ENCODE assay signal across 13 mouse cellular contexts in the genomic region with DNA sequence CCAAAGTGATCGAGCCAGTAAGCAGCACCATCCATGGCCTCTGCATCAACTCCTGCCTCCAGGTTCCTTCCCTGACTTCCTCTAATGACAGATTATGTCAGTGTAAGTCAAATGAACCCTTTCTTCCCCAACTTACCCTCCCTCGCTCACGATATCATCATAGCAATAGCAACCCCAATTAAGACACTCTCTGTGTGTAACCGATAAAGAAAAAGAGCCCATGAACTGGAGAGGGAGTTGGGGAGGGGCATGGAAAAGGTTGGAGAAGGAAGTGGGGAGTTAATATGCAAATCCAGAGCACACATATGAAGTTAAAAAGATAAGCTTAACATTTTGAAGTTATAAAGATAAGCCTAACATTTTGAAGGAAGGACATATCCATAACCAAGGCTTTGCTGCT.
"Had no signal": no experiment of that assay in that cellular context is flagged by ENCODE, and none has a peak within 500 bp of the region (broad histone marks: within the 10 kb centered on the region; RNA-seq: fewer than 3 reads in every experiment).

No protein-coding gene starts in this region.

- H3K9ac ChIP-seq: intestine, embryonic 15.5 days; limb, embryonic 13.5 days; neural tube, embryonic 15.5 days had no signal

- H3K27ac ChIP-seq: intestine, embryonic 15.5 days; limb, embryonic 13.5 days; midbrain, embryonic 10.5 days; neural tube, embryonic 15.5 days had no signal

- H3K4me2 ChIP-seq: intestine, embryonic 15.5 days; limb, embryonic 13.5 days; neural tube, embryonic 15.5 days had no signal

- H3K4me3 ChIP-seq: intestine, embryonic 15.5 days; limb, embryonic 13.5 days; midbrain, embryonic 10.5 days; myocyte; neural tube, embryonic 15.5 days had no signal

- H3K9me3 ChIP-seq: intestine, embryonic 15.5 days; limb, embryonic 13.5 days; midbrain, embryonic 10.5 days; neural tube, embryonic 15.5 days had no signal

- H3K36me3 ChIP-seq: intestine, embryonic 15.5 days; limb, embryonic 13.5 days; midbrain, embryonic 10.5 days; neural tube, embryonic 15.5 days had no signal

- DNase-seq: kidney, adult 18-20 months; kidney, postnatal 14 days; left cerebral cortex, postnatal 4 days; lung, adult 18-20 months; midbrain, embryonic 14.5 days; right cerebral cortex, adult 18-20 months; thymus, adult 18-20 months; thymus, postnatal 14 days had no signal

- H3K27me3 ChIP-seq: intestine, embryonic 15.5 days; limb, embryonic 13.5 days; neural tube, embryonic 15.5 days had no signal

- ATAC-seq: intestine, embryonic 15.5 days had no signal
